Mouse (Mus musculus) kidney, embryonic 14.5 days (tissue): ENCODE data around the gene Gsx1. TPM values are rescaled to one million over a fixed set of nuclear protein-coding genes. Genes with fewer than 3 reads are reported as not detected.

Source experiments
- ATAC-seq: fragments of 200-750 bp; cut with Nextera tagmentation; 2 replicates; pipeline ENCODE4 v1.8.0; 2017; ENCODE audit warnings: moderate number of reproducible peaks, mild to moderate bottlenecking, moderate TSS enrichment, moderate library complexity; ENCODE audit not compliant: low FRiP score, low TSS enrichment
- H3K27ac ChIP-seq: fragments of 300-500 bp; sonication (generic); 2 replicates; pipeline ENCODE4 v1.5.1; 2014; ENCODE audit warnings: low read depth, mild to moderate bottlenecking, low read length, moderate library complexity, mixed read lengths
- H3K27me3 ChIP-seq: fragments of 300-500 bp; sonication (generic); 2 replicates; pipeline ENCODE4 v1.6.1; 2014; ENCODE audit warnings: mild to moderate bottlenecking, low read length; ENCODE audit not compliant: control insufficient read depth, insufficient read depth
- H3K36me3 ChIP-seq: fragments of 300-500 bp; sonication (generic); 2 replicates; pipeline ENCODE4 v1.6.1; 2014; ENCODE audit warnings: low read length, mixed read lengths; ENCODE audit not compliant: control insufficient read depth, insufficient read depth
- H3K4me1 ChIP-seq: fragments of 300-500 bp; sonication (generic); 2 replicates; pipeline ENCODE4 v1.6.1; 2014; ENCODE audit warnings: low read length, mixed read lengths; ENCODE audit not compliant: control insufficient read depth, insufficient read depth
- H3K4me2 ChIP-seq: fragments of 300-500 bp; sonication (generic); replicated peaks from 2 replicates; pipeline ENCODE4 v1.6.1; 2014; ENCODE audit warnings: low read depth, mild to moderate bottlenecking, low read length
- H3K4me3 ChIP-seq: fragments of 300-500 bp; sonication (generic); 2 replicates; pipeline ENCODE4 v1.5.1; 2014; ENCODE audit warnings: mild to moderate bottlenecking, low read length
- H3K9ac ChIP-seq: fragments of 300-500 bp; sonication (generic); 2 replicates; pipeline ENCODE4 v1.6.1; 2014; ENCODE audit warnings: low read depth, mild to moderate bottlenecking, low read length, moderate library complexity
- H3K9me3 ChIP-seq: fragments of 300-500 bp; sonication (generic); 2 replicates; pipeline ENCODE4 v1.6.1; 2016; ENCODE audit warnings: low read length; ENCODE audit not compliant: control insufficient read depth
- WGBS: fragments of 180-500 bp; shearing (Covaris S2); extraction: QIAGEN DNeasy Blood & Tissue Kit; methylation state at CpG from one replicate; pipeline ENCODE4 v1.1.7; 2014; 5-methylcytosine and 5-hydroxymethylcytosine counted together
- polyA plus RNA-seq: library from polyadenylated mRNA; unstranded; fragments of >200 nt; fragmentation: Nextera tagmentation; extraction: Ambion mirVana; gene quantifications from 2 replicates; pipeline ENCODE4 v1.2.1, GENCODE M21; 2014

Gsx1 gene
- polyA plus RNA-seq, 1 experiment from 2014 or later = not detected

DNA sequence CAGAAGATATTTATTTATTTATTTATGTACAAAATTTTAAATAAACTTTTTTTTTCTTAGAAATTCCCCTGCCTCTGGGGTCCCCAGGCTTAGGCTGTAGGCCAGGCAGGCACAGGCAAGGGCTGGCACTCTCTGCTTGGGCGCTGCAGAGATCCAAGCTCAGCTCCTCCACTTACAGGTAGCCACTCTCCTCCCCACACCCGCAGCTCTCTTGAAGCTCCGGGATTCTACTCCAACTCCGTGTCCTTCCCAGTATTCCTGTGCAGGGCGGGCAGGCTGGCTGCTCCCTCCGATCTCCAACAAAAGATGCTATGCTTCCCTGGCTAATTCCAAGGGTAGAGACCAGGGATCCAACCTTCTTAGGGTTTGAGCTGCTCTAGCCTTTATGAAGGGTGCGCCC lies 2.4 kb downstream of the Gsx1 start:
- no peaks in the 10 kb centered on the region for H3K9me3 ChIP-seq
- H3K4me2 ChIP-seq = no peak overlapping the region
- peaks cover 94% of the 10 kb centered on the region for H3K27me3 ChIP-seq
- peaks cover 7% of the 10 kb centered on the region for H3K4me1 ChIP-seq
- no peak overlapping the region for H3K4me3 ChIP-seq
- no peak overlapping the region for H3K27ac ChIP-seq
- WGBS = 2% methylated on average over 7 of the region's 7 CpGs
- ATAC-seq = no peak
- H3K36me3 ChIP-seq = no peaks in the 10 kb centered on the region
- no peak overlapping the region for H3K9ac ChIP-seq

DNA sequence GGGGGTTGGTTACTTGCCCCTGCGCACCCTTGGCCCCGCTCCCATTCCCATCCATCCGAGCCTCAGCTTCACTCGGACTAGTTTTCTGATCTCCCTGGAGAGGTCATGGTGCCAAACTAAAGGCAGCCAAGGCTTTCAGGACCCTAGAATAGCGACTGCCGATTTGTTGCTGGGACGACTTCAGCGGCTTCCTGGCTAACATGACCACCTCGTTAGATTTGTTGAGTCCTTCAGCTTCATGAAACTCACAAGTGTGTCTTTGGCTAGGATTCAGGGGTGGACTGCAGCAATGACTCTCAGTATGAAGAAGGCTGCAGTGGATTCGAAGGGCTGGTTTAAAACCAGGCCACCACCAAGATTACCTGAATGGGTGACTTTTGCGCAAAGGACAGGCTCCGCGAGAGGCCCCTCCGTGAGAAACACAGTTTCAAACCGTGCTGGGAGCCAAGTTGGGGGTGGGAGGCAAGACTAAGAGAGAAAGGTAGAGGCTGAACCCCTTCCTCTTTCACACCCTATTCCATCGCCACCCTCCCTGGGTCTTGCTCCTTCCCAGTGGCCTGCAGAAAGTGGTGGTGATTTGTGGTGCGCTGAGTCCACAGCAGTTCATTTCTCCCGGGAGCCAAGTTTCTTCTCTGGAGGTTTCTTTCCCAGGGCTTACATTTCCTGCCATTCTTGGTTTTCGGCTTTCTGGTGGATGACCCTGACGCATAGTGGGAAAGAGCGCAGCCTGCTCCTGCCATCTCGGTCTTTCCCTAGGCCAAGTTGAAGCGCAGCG lies 3.5 kb downstream of the Gsx1 start:
- Histone ChIP-seq H3K4me1 (peaks cover 4% of the 10 kb centered on the region; the same call in 1 of the 2 replicates), H3K9ac (no peak overlapping the region), H3K27ac (no peak overlapping the region), H3K4me2 (no peak overlapping the region), H3K9me3 (no peaks in the 10 kb centered on the region), H3K36me3 (no peaks in the 10 kb centered on the region), H3K4me3 (no peak overlapping the region), H3K27me3 (peaks cover 83% of the 10 kb centered on the region)
- no peak for ATAC-seq
- WGBS = 1% methylated on average over 24 of the region's 24 CpGs

DNA sequence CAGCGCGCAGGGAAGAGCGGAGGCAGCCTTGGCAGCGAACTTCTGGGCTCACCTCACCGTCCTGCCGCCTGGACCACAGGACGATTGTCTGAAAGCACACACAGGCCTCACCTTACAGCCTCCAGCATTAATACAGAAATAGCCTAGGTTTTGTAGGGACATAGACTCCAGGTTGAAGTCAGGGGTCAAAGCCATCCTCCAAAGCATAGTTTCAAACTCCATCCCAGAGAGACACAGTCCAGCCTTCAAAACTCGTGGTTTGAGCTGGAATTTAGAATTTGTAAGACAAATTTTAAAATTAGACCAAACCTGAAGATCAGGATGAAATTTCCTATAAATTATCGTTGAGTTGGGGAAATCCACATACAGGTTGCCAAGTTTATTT lies 4.1 kb downstream of the Gsx1 start:
- no peaks in the 10 kb centered on the region for H3K9me3 ChIP-seq
- ATAC-seq = no peak
- H3K27me3 ChIP-seq = peaks cover 77% of the 10 kb centered on the region
- 3% methylated on average over 9 of the region's 9 CpGs for WGBS
- H3K4me3 ChIP-seq = no peak overlapping the region
- H3K9ac ChIP-seq = no peak overlapping the region
- no peak overlapping the region for H3K4me2 ChIP-seq
- H3K27ac ChIP-seq = no peak overlapping the region
- peaks cover 4% of the 10 kb centered on the region; the same call in 1 of the 2 replicates for H3K4me1 ChIP-seq
- no peaks in the 10 kb centered on the region for H3K36me3 ChIP-seq

DNA sequence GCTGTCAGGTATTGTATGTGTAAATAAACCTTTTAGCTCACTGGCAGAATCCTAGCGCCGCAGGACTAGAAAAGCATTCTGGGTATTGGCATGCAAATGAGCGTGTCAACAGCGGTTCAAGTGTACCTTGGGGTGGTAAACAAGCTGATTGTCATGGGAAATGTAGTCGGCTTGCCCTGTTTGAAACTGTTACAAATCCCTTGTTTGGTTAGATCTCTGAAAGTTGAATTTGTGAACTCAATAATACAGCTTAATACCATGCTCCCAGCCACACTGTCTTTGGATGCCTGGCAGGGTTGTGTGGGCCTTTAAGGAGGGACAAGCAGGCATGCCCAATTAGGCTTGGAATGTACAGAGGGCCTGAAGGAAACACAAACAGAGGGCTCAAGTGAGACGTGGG lies 16.4 kb downstream of the Gsx1 start:
- Histone ChIP-seq H3K27ac (no peak overlapping the region), H3K36me3 (no peaks in the 10 kb centered on the region), H3K4me2 (no peak overlapping the region), H3K27me3 (no peaks in the 10 kb centered on the region), H3K4me1 (no peaks in the 10 kb centered on the region), H3K4me3 (no peak overlapping the region), H3K9me3 (no peaks in the 10 kb centered on the region; the same call in 1 of the 2 replicates), H3K9ac (no peak overlapping the region)
- no peak for ATAC-seq
- WGBS = 12% methylated on average over 6 of the region's 6 CpGs

DNA sequence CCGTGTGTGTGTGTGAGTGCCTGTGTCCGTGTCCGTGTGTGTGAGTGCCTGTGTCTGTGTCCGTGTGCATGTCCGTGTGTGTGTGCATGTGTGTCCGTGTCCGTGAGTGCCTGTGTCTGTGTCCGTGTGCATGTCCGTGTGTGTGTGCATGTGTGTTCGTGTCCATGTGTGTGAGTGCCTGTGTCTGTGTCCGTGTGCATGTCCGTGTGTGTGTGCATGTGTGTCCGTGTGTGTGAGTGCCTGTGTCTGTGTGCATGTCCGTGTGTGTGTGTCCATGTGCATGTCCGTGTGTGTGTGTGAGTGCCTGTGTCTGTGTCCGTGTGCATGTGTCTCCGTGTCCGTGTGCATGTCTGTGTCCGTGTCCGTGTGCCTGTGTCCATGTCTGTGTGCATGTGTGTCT lies 19.4 kb downstream of the Gsx1 start:
- no peak for ATAC-seq
- Histone ChIP-seq H3K4me2 (no peak overlapping the region), H3K9ac (no peak overlapping the region), H3K36me3 (no peaks in the 10 kb centered on the region), H3K4me1 (no peaks in the 10 kb centered on the region), H3K27me3 (no peaks in the 10 kb centered on the region), H3K27ac (no peak overlapping the region), H3K9me3 (no peaks in the 10 kb centered on the region; the same call in 1 of the 2 replicates), H3K4me3 (no peak overlapping the region)
- 94% methylated on average over 20 of the region's 20 CpGs for whole genome bisulfite sequencing

DNA sequence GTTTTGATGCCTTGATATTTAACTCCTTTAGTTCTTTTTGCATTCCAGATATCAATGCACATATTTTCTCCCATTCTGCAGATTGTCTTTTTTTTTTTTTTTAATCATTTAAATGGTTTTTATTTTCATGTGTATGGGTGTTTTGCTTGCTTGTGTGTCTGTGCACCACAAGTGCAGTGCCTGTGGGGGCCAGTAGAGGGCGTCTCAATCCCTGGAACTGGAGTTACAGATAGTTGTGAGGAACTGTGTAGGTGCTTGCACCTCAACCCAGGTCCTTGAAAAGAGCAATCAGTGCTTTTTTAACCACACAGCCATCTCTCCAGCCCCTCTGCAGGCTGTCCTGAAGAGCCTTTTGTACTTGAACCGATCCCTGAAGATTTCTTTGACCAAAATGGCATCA lies 20.0 kb downstream of the Gsx1 start:
- Histone ChIP-seq H3K9ac (no peak overlapping the region), H3K27ac (no peak overlapping the region), H3K27me3 (no peaks in the 10 kb centered on the region), H3K4me2 (no peak overlapping the region), H3K4me1 (no peaks in the 10 kb centered on the region), H3K9me3 (no peaks in the 10 kb centered on the region; the same call in 1 of the 2 replicates), H3K4me3 (no peak overlapping the region), H3K36me3 (no peaks in the 10 kb centered on the region)
- 66% methylated on average over 2 of the region's 2 CpGs for WGBS
- ATAC-seq = no peak

DNA sequence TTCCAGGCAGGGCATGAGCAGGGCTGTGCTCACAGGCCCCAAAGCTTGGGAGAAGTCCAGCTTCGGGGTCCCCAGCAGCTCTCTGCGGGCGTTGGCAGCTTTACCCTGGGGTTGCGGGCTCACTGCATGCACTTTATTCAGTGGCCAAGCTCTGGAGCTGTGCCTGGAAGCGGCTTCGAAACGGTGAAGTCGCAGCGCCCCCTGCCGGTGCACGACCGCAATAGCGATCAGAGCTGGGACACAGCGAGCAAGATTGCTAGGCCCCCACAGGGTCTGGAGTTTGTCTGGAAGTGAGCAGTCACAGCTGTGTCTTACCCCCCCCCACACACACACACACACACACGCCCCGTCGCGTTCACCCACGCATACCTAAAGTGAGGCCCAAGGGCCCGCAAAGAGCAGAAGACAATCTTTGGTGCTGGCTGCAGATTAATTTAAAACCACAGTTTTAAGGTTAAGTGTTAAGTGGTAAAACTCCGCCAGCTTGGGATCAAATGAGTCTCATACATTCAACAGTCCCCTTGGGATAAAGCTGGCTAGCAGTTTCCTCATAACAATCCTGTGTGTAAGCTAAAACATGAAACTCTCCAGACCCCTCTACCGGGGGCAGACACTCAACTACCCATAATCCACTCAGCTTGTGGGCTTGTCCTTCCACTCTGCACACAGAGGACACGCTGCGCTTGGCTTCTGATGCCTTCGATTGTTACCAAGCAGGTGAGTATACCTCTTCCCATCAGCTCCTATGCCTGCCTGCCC lies 39.0 kb downstream of the Gsx1 start:
- no peak overlapping the region for H3K27ac ChIP-seq
- peaks cover 48% of the 10 kb centered on the region for H3K27me3 ChIP-seq
- 15% methylated on average over 25 of the region's 25 CpGs for WGBS
- peak; percentile 72 for ATAC-seq
- no peaks in the 10 kb centered on the region for H3K36me3 ChIP-seq
- H3K4me2 ChIP-seq = no peak overlapping the region
- no peaks in the 10 kb centered on the region for H3K4me1 ChIP-seq
- H3K9me3 ChIP-seq = no peaks in the 10 kb centered on the region
- no peak overlapping the region for H3K9ac ChIP-seq
- H3K4me3 ChIP-seq = no peak overlapping the region

DNA sequence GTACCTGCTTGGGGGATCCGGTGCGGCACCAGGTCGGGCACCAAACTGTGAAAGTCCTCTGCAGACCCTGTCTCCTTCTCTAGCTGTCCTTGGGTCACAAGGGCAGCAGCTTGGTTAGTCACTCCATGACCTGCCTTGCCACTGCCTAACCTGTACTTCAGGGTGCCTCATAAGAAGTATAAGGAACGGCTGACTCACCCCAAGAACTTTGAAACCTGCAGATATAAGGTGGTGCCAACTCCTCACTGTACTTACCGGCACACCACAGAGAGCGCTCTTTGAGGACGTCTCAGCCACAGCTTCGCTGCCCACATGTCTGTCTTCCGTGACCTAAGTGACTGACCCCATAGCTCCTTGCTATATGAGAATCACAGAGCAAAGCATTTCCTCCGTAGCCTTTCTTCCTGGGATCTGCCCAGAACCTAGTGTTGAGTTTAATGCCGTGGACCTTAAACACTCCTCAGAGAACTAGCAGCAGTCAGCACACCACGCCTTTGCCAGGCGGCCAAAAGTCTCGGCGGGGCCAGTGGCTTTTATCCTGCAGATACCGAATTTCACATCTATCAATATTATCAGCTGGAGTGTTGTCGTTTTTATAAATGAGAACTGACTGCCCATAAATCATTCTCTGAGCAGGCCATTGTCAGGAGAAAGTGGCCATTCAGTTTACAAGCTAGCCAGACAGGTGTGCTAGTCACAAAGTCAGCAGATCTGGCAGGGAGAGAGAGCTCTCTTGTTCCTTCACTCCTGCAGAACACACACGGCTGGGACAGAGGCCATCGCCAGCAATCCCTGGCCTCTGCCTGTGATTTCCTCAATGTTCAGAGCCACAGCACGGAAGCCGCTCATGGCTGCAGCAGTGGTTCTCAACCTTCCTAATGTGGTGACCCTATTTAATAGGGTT lies 47.2 kb downstream of the Gsx1 start:
- ATAC-seq = no peak
- Histone ChIP-seq H3K36me3 (no peaks in the 10 kb centered on the region), H3K27me3 (no peaks in the 10 kb centered on the region)

More for the DNA sequence above, 47.2 kb downstream of the Gsx1 start:
- Histone ChIP-seq H3K4me2 (no peak overlapping the region), H3K4me3 (no peak overlapping the region), H3K27ac (no peak overlapping the region), H3K9ac (no peak overlapping the region), H3K9me3 (no peaks in the 10 kb centered on the region), H3K4me1 (no peaks in the 10 kb centered on the region)
- whole genome bisulfite sequencing = 56% methylated on average over 21 of the region's 21 CpGs
